Mouse (Mus musculus) forebrain, embryonic 13.5 days (tissue): ENCODE measurements at regions not wholly inside any gene's neighbourhood (a gene's known extent, or its start where the extent isn't known, plus 50 kb on each side); places are given as distances from the start of the nearest gene placed in this dataset.

Experiments
- ATAC-seq: fragments of 200-750 bp; cut with Nextera tagmentation; 2 replicates; pipeline ENCODE4 v1.8.0; 2017
- H3K27ac ChIP-seq: fragments of 300-500 bp; sonication (generic); 2 replicates; pipeline ENCODE4 v1.5.1; 2015; ENCODE audit warnings: inconsistent platforms, mild to moderate bottlenecking, moderate library complexity
- H3K27me3 ChIP-seq: fragments of 300-500 bp; sonication (generic); 2 replicates; pipeline ENCODE4 v1.6.1; 2015; ENCODE audit warnings: mild to moderate bottlenecking, inconsistent platforms
- H3K36me3 ChIP-seq: fragments of 300-500 bp; sonication (generic); 2 replicates; pipeline ENCODE4 v1.6.1; 2015; ENCODE audit warnings: mild to moderate bottlenecking, inconsistent platforms; ENCODE audit not compliant: poor library complexity, severe bottlenecking
- H3K4me1 ChIP-seq: fragments of 300-500 bp; sonication (generic); 2 replicates; pipeline ENCODE4 v1.6.1; 2015; ENCODE audit warnings: inconsistent platforms
- H3K4me2 ChIP-seq: fragments of 300-500 bp; sonication (generic); 2 replicates; pipeline ENCODE4 v1.6.1; 2015; ENCODE audit warnings: inconsistent platforms, mild to moderate bottlenecking, moderate library complexity
- H3K4me3 ChIP-seq: fragments of 300-500 bp; sonication (generic); 2 replicates; pipeline ENCODE4 v1.5.1; 2015; ENCODE audit warnings: mild to moderate bottlenecking, inconsistent platforms
- H3K9ac ChIP-seq: fragments of 300-500 bp; sonication (generic); 2 replicates; pipeline ENCODE4 v1.6.1; 2015; ENCODE audit warnings: mild to moderate bottlenecking, inconsistent platforms
- H3K9me3 ChIP-seq: fragments of 300-500 bp; sonication (generic); replicated peaks from 2 replicates; pipeline ENCODE4 v1.6.1; 2016; ENCODE audit warnings: inconsistent platforms
- WGBS: fragments of 180-500 bp; shearing (Covaris S2); methylation state at CpG from one replicate; pipeline ENCODE4 v1.1.7; 2015; 5-methylcytosine and 5-hydroxymethylcytosine counted together

DNA sequence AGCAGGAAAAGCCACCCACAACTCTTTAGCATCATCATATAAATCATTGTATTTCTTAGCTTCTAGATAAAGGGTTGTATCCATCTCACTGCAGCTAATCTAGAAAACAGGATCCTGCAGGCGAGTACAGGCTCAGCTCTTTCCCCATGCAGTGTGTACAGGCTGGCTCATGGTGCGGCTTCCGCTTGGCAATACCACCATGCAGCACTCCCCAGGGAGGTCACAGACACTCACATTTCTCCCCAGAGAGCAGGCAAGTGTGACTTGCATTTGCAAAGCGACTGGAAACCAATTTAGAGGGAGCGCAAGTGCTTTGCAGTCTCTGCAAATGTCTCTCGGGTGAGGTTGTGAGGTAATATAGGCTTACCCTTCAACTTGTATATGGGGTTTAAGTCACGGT lies 69.1 kb upstream of the Zfp366 start:
- no peak overlapping the region for H3K4me3 ChIP-seq
- H3K36me3 ChIP-seq = no peaks in the 10 kb centered on the region
- no peak overlapping the region for H3K4me2 ChIP-seq
- peaks cover 14% of the 10 kb centered on the region for H3K4me1 ChIP-seq
- no peak overlapping the region for H3K27ac ChIP-seq
- no peaks in the 10 kb centered on the region for H3K9me3 ChIP-seq
- no peak for ATAC-seq
- no peak overlapping the region for H3K9ac ChIP-seq
- WGBS = 88% methylated on average over 7 of the region's 7 CpGs
- no peaks in the 10 kb centered on the region for H3K27me3 ChIP-seq

DNA sequence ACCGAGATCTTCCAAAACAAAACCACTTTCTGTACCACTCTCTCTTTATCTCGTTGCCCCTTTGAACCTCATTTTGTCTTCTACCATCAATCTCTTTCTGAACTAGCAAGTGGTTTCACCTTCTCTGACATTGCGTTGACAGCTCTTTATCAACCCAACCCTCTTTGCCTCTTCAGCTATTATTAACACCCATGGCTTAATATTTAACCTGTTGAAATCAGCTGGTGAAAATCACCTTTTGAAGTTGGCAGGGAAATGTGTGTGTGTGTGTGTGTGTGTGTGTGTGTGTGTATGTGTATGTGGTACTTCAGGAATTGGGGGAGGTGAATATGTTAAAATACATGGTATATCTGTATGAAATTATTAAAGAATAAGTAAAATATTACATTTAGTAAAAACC lies 70.1 kb upstream of the Zfp366 start:
- peaks cover 11% of the 10 kb centered on the region for H3K4me1 ChIP-seq
- H3K4me3 ChIP-seq = no peak overlapping the region
- ATAC-seq = no peak
- WGBS = 92% methylated on average over 3 of the region's 3 CpGs
- no peaks in the 10 kb centered on the region for H3K36me3 ChIP-seq
- no peak overlapping the region for H3K9ac ChIP-seq
- H3K9me3 ChIP-seq = no peaks in the 10 kb centered on the region
- no peak overlapping the region for H3K27ac ChIP-seq
- no peak overlapping the region for H3K4me2 ChIP-seq
- H3K27me3 ChIP-seq = no peaks in the 10 kb centered on the region

DNA sequence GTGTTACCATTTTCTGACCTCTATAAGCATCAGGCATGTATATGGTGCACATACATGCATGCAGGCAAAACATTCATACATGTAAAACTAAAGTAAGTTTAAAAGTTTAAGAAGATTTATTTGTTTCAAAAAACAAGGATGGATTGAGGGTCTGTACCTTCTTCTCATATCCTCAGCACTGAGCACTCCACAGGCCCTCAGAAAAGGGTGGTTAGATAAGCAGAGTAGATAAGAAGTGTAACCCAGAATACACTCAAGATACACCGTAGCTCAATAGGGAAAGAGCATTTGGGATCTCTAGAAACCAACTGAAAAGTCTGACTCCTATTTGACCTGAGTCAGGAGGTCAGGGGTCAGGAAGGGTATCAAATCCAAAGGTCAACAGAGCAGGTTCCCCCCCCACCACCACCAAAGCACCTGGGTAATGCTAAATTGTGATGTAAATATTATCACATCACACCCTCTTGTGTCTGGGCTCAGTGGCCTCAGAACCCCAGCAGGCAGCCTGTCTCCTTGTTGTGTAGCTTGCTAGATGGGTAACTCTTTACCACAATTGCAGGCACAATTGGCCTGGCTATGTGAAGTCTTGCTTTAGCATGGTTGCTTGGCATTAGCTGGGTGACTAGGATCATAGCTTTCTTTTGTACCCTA lies 72.8 kb upstream of the Zfp366 start:
- Histone ChIP-seq H3K36me3 (no peaks in the 10 kb centered on the region), H3K27me3 (no peaks in the 10 kb centered on the region), H3K4me3 (no peak overlapping the region), H3K27ac (no peak overlapping the region), H3K4me1 (no peaks in the 10 kb centered on the region), H3K9ac (no peak overlapping the region), H3K9me3 (no peaks in the 10 kb centered on the region), H3K4me2 (no peak overlapping the region)
- ATAC-seq = no peak
- 97% methylated on average over 1 of the region's 1 CpGs for WGBS

DNA sequence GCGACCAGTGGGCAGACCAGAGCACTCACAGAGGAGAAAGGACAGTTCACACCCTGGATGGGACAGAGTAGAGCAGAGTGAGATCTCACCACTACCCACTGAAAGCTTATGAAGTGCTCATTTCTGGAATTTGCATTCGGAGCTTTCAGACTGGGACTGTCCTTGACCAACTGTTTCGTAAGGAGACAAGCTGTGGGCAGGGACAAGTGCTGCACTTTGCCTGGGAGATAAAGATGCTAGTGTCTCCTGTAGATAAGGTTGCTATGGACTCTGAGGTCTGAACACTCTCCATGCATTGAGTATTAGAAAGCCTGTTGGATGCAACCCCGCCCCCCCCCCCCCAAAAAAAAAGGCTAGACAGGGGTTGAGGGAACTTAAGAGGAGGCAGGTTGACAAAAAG lies 76.6 kb upstream of the Zfp366 start:
- no peaks in the 10 kb centered on the region for H3K27me3 ChIP-seq
- no peak overlapping the region for H3K4me3 ChIP-seq
- no peaks in the 10 kb centered on the region for H3K36me3 ChIP-seq
- H3K9me3 ChIP-seq = no peaks in the 10 kb centered on the region
- H3K4me2 ChIP-seq = no peak overlapping the region
- no peak overlapping the region for H3K9ac ChIP-seq
- 85% methylated on average over 4 of the region's 4 CpGs for WGBS
- H3K4me1 ChIP-seq = no peaks in the 10 kb centered on the region
- H3K27ac ChIP-seq = no peak overlapping the region
- ATAC-seq = no peak

DNA sequence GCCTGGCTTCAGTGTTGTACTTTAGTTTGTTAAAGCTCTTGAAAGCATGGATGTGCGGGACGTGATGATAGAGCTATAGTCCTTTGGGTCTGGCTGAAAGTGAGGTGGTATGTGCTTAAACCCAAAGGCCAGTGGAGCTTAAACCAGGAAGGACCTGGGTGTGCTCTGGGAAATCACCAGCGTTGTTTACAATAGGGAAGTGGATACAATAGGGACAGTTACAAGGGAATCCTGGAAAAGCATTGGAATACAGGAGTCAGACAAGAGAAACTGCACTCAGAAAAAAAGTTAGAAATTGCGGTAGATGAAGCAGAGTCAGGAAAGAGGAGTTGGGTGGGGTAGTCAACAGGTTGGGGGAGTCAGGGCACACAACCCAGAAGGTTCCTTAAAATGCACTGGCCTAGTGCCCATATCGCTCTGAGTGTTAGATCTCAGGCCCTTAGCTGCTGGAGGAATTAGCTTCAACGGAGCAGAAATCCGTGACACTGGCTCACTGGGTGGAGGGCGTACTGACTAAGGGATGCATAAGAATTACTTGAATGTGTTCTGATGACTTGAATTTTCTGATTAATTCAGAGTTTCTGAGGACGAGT lies 82.4 kb upstream of the Zfp366 start:
- ATAC-seq = no peak
- no peak overlapping the region for H3K4me2 ChIP-seq
- no peaks in the 10 kb centered on the region for H3K36me3 ChIP-seq
- WGBS = 82% methylated on average over 9 of the region's 9 CpGs
- no peak overlapping the region for H3K4me3 ChIP-seq
- H3K9ac ChIP-seq = no peak overlapping the region
- peaks cover 16% of the 10 kb centered on the region for H3K4me1 ChIP-seq
- H3K27ac ChIP-seq = no peak overlapping the region
- no peaks in the 10 kb centered on the region for H3K9me3 ChIP-seq
- no peaks in the 10 kb centered on the region for H3K27me3 ChIP-seq

DNA sequence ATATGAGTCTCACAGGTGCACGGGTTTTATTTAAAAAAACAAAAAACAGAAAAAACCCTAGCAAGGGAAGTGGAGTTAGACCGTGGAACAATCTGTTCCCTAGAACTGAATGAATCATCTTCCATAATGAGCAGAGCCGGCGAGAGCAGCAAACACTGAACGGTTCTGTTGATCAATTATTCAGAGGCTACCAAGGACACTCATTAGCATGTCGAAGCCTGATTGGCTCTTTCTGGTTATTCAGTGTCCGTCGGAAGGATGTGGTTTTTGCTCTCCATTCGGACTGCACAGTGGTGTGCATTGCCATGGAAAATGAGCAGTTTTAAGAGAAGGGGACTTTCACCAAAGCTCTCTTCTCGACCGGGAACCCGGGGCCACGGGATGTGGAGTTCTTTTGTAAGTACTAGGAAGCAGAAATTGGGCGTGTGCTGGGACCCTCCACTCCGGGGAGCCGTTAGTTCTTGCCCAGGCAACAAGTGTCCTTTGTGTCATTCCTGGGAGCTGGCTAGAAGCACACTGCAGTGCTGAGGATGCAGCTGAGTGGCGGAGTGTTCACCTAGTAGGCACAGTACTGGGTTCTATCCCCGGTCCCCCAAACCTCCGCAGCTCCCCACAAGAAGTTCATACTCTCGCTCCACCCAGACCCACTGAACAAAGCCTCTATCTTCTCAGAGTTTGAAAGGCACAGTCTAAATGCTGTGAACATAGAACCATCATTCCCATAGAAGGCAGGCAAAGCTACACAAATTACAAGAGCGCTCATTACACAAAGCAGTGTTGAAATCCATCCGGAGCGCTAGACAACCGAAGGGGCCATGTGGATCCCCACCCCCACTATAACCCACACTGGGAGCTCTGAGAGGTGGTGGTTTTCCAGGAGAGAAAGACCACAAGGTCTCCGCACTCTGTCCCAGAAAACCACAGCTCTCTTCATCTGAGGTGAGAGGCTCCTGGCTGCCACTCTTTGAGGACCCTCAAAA lies 83.9 kb upstream of the Zfp366 start:
- Histone ChIP-seq H3K27ac (peak overlapping the region; percentile 37), H3K4me2 (peak overlapping the region; percentile 52), H3K9ac (no peak overlapping the region), H3K4me1 (peaks cover 16% of the 10 kb centered on the region), H3K36me3 (no peaks in the 10 kb centered on the region), H3K27me3 (no peaks in the 10 kb centered on the region), H3K4me3 (peak overlapping the region; percentile 19), H3K9me3 (no peaks in the 10 kb centered on the region)
- WGBS = 29% methylated on average over 25 of the region's 25 CpGs
- ATAC-seq = peak; percentile 91

DNA sequence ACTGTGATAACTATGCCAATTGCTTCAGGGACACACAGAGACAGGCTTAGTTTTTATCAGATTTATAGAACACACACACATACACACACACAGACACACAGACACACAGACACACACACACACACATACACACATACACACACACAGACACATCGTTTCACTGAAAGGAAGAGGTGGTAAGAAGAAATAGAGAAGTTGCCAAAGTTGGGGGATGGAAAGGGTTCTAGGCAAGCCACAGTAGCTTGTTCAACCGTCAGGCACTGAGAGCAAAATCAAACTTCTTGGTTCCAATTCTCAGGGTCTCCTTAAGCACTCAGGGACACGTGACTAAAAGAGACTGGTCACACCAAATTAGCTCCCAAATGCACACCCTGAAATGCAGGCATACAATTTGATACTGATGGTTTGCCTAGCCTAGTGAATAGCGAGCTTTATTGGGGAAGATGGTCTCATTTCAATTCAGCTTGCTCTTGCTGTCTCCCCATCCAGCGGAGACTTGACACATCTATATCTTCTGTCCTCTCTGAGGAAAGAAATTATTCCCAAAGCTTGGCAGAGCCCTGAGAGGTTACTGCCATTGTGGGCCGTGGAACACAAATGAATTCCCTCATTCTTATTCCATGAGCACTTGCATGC lies 84.7 kb upstream of the Zfp366 start:
- H3K4me3 ChIP-seq = 0 out of 2 replicates have a peak overlapping the region, but pooled peaks have one; percentile 19
- 35% methylated on average over 6 of the region's 6 CpGs for WGBS
- no peak overlapping the region for H3K9ac ChIP-seq
- H3K9me3 ChIP-seq = no peaks in the 10 kb centered on the region
- peak overlapping the region; percentile 52 for H3K4me2 ChIP-seq
- peak overlapping the region; percentile 37; the same call in 1 of the 2 replicates for H3K27ac ChIP-seq
- ATAC-seq = peak; percentile 28; the same call in 1 of the 2 replicates
- H3K27me3 ChIP-seq = no peaks in the 10 kb centered on the region
- H3K4me1 ChIP-seq = peaks cover 16% of the 10 kb centered on the region
- H3K36me3 ChIP-seq = no peaks in the 10 kb centered on the region

DNA sequence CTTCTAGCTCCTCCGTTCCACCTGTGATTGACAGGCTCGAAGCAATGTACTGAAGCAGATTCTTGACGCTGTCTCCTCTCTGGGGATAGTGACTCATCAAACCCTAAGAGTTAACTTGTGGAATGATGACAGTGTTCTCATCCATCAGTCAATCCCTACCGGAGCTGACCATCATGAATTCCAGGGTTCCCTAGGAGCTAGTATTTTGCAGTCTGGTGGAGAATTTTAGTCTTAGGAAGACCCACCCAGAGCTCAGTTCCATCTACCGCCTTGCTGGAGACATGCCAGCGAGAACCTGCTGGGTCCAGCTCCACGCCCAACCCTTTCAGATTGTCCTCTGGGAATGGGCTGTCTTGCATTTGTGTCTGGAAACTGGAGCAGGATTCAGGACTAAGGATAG lies 85.4 kb upstream of the Zfp366 start:
- WGBS = 88% methylated on average over 7 of the region's 7 CpGs
- no peak for ATAC-seq

DNA sequence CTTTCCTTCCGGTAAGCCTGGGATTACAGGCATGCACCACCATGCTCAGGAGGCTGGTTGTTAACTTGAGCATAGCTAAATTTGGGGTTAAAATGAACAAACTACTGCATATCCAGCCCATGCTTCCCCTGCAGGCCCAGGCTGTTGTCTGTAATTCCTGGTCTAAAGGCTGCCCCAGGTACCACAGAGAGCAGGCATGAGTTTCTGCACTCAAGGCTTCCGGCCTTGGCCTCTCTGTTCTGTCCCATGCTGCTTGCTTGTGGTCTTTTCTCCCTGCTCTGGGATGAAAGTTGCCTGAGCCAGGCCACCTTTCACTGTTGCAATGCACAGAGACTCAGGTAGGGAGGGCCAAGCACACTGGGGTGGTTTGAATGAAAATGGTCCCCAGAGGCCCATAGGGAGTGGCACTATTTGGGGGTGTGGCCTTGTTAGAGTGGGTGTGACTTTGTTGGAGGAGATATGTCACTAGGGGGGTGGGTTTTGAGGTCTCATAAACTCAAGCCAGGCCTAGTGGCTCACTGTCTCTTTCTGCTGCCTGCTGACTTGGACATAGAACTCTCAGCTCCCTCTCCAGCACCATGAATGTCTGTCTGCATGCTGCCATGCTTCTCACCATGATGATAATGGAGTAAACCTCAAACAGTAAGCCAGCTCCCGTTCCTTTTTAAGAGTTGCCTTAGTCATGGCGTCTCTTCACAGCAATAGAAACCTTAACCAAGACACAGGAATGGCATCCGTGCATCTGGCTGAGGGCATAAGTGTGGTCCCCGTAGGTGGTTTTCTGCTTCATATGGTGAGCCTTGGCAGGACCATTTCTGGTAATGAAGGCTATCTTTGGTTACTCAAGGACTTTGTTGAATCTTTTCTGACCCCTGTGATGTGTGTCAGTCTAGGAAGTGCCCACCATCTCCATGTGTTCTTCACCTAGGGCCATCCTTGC lies 86.7 kb upstream of the Zfp366 start:
- Histone ChIP-seq H3K36me3 (no peaks in the 10 kb centered on the region), H3K4me2 (no peak overlapping the region), H3K27me3 (no peaks in the 10 kb centered on the region), H3K9me3 (no peaks in the 10 kb centered on the region), H3K4me1 (peaks cover 25% of the 10 kb centered on the region), H3K4me3 (no peak overlapping the region), H3K9ac (no peak overlapping the region), H3K27ac (no peak overlapping the region)
- WGBS = 97% methylated on average over 6 of the region's 6 CpGs
- ATAC-seq = no peak

More for the DNA sequence above, 85.4 kb upstream of the Zfp366 start:
- Histone ChIP-seq H3K4me2 (no peak overlapping the region), H3K27ac (no peak overlapping the region), H3K27me3 (no peaks in the 10 kb centered on the region), H3K9me3 (no peaks in the 10 kb centered on the region), H3K36me3 (no peaks in the 10 kb centered on the region), H3K4me1 (peaks cover 16% of the 10 kb centered on the region), H3K4me3 (no peak overlapping the region), H3K9ac (no peak overlapping the region)

DNA sequence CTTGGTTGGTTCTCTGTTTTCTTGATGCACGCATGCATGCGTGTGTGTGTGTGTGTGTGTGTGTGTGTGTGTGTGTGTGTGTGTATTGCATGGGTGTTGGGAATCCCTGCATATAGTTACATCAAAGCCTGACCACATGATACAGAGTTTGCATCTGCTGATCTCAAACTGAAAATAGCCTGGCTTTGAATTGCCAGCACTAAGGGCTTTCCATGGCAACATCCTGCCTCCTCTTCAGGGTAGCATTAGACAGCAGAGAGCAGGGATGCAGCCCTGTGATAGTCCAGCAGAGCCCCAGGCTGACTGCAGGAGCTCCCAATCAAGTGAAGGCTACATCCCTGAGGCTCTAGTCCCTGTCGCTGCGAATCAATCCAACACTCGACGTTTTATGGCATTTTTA lies 87.8 kb upstream of the Zfp366 start:
- no peak for ATAC-seq
- 93% methylated on average over 6 of the region's 6 CpGs for WGBS
- Histone ChIP-seq H3K36me3 (no peaks in the 10 kb centered on the region), H3K9ac (no peak overlapping the region), H3K27ac (no peak overlapping the region), H3K4me1 (peaks cover 32% of the 10 kb centered on the region), H3K9me3 (no peaks in the 10 kb centered on the region), H3K27me3 (no peaks in the 10 kb centered on the region), H3K4me3 (no peak overlapping the region), H3K4me2 (no peak overlapping the region)

DNA sequence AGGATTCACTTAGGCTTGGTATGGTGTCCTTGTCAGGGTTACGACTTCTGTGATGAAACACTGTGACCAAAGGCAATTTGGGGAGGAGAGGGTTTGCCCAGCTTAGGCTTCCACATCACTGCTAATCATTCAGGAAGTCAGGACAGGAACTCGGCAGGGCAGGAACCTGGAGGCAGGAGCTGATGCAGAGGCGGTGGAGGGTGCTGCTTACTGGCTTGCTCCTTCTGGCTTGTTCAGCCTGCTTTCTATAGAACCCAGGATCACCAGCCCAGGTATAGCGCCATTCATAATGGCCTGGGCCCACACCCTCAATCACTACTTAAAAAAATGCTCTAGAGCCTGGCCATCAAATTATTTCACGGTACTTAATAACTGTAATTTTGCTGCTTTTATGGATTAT lies 89.6 kb upstream of the Zfp366 start:
- no peaks in the 10 kb centered on the region for H3K27me3 ChIP-seq
- no peak for ATAC-seq
- H3K4me1 ChIP-seq = peaks cover 19% of the 10 kb centered on the region
- H3K9me3 ChIP-seq = no peaks in the 10 kb centered on the region
- no peak overlapping the region for H3K9ac ChIP-seq
- 95% methylated on average over 5 of the region's 5 CpGs for WGBS
- H3K27ac ChIP-seq = no peak overlapping the region
- H3K4me2 ChIP-seq = no peak overlapping the region
- no peak overlapping the region for H3K4me3 ChIP-seq
- no peaks in the 10 kb centered on the region for H3K36me3 ChIP-seq
